Mouse (Mus musculus) embryo, embryonic 10.5 days (tissue): ENCODE results near the gene Osbpl6.

Source experiments
- DNase-seq: peaks from one replicate; pipeline ENCODE4 v3.0.0-alpha.2; 2015; ENCODE audit warnings: low spot score

Gene Osbpl6

DNA sequence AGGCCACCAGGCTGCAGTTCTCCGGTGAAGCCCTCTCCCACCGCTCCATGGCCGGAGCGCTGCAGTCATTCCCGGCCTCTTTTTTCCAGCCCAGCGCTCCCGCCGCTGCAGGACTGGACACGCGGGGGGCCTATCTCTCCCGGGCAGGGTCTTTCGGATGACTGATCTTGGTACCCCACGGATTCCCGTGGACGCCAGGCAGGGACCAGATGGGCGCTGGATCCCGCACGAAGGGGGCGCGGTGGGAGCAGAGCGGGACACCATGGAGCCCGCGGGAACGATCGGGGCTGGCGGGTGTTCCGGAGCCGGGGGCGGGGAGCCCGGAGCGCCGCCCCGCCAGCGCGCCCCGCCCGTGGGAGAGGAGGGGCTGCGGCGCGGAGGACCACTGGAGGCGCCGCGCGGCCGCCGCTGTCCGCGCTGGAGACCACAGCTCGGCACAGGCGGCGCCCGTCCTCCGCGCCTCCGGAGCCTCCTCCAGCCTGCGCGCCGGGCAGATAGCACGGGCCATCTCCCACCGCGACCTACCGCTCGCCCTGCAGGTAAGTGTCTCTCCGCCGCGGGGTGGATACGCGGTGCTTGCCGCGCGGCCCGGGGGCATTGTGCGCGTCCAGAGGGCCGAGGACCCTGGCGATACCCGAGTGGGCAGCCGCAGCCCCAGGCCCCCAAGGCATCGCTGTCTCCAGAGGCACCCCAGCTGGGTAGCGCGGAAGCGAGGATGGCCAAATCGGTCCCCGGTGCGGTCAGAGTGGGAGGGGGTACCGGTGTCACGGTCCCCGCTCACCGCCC, at the start of gene Osbpl6:
Osbpl6 (plus strand) TSS at position 358 of the 786 bp plus-strand sequence.
- DNase-seq, result peak; percentile 83

- DNase-seq, result no peak
Measured at GRCm38 (mm10) chr2:76360226-76360625, 46.1 kb upstream of the Osbpl6 start, which contains the start of gene Cyct. Cyct (minus strand) TSS chr2:76360450.

- DNase-seq, result peak; percentile 61
Measured at GRCm38 (mm10) chr2:76362111-76362510, 44.2 kb upstream of the Osbpl6 start.

GRCm38 (mm10) chr2:76365811-76366210, 40.5 kb upstream of the Osbpl6 start:
- DNase-seq, result no peak

DNA sequence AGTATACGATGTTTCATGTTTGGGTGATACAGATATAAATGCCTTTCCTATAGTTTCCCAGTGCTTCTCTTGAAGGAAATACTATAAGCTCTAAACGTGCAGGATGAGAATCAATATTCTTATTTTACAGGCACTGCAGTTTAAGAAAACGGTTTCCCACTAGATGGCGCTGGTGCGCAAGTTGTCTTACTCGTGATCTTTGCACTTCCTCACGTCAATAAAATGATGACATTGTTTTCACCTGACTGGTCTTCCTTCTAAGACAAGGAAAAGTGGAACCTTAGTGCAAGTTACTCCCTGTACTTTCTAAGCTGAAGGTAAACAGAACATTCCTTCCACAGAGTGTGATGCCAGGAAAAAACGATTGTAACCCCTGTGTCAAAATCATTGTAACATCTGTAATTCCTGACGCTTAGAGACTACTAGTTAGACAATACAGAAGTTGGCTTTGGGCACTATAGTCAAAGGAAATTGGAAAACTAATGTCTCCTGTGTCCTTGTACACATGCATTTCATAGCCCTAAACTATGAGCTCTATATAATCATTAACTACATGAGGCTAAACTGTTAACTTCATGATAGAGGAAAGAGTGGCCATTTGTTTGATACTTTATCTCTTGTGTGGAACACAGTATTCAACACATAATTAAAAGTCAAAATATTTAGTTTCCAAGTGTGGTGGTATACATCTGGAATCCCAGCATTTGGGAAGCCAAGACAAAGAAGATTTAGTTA, 39.0 kb upstream of the Osbpl6 start:
- DNase-seq, result peak; percentile 93

GRCm38 (mm10) chr2:76368861-76369660, 37.2 kb upstream of the Osbpl6 start:
- DNase-seq, result no peak

GRCm38 (mm10) chr2:76369821-76370655, 36.3 kb upstream of the Osbpl6 start, which contains the start of gene Rbm45:
Rbm45 (plus strand) TSS chr2:76369984.
- peak; percentile 92 for DNase-seq

GRCm38 (mm10) chr2:76370656-76370922, 35.7 kb upstream of the Osbpl6 start:
- no peak for DNase-seq

GRCm38 (mm10) chr2:76372244-76372643, 34.1 kb upstream of the Osbpl6 start:
- DNase-seq, result no peak

GRCm38 (mm10) chr2:76374544-76375206, 31.6 kb upstream of the Osbpl6 start:
- DNase-seq, result no peak

- no peak for DNase-seq
Measured at GRCm38 (mm10) chr2:76378646-76379045, 27.7 kb upstream of the Osbpl6 start.

DNA sequence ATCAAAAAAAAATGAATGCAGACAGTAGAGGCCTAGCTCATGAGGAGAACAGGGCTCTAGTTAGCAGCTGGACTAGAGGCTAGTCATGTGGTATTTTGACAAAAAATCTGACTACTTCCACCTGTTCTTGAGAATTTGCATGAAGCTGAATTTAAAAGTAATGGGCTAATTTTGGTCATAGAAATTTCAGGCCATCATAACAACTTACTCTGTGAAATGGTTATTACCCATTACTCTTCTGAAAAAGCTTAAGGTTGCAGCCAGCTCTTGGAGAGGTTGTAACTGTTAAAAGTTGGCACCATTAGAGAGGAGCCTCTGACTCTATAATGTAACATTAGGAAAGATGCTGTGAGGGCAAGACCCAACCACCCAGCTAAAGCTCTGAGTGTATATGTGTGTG, 19.8 kb upstream of the Osbpl6 start:
- DNase-seq, result no peak

DNA sequence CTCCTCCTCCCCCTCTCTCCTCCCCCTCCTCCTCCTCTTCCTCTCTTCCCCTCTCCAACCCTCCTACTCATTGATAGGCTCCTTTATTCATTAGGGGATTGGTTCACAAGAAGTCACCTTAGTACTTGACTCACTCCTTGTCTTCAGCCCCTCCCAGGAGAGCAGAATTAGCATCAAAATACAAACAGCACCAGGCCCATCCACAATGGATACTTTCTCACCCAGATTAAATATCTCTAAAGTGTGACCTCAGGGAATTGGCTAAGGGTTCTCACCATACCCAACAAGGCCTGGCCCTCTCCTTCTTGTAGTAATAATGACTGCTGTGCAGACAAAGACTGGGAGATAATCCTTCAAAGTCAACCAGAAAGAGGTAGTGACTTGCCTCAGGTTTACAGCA, 6.1 kb upstream of the Osbpl6 start:
- no peak for DNase-seq

DNA sequence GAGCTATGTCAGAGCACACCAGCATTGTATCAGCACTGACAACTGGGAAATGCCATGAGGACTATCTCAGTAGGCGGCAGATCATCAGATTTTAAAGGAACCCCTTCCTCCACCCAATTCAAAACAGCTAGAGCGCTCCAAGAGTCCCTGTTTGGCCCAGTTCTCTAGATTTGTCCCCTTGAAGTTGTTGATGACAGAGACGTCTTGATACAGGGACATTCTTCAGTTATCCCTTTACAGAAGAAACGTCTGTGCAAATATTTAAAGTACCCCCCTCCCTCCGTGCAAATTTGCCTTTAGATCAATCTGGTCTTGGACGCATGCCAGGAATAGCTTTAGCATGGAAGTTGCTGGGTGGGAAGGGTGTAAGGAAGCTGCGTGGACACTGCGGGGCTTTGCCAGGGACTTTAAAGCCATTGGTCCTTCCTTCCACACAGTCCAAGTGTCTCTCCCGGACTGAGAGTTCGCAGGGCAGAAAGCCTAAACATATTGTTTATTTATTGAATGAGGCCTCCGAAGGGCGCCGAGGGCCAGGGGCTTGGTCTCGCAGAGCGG, 635 bp upstream of the Osbpl6 start:
- DNase-seq, result peak; percentile 71

DNA sequence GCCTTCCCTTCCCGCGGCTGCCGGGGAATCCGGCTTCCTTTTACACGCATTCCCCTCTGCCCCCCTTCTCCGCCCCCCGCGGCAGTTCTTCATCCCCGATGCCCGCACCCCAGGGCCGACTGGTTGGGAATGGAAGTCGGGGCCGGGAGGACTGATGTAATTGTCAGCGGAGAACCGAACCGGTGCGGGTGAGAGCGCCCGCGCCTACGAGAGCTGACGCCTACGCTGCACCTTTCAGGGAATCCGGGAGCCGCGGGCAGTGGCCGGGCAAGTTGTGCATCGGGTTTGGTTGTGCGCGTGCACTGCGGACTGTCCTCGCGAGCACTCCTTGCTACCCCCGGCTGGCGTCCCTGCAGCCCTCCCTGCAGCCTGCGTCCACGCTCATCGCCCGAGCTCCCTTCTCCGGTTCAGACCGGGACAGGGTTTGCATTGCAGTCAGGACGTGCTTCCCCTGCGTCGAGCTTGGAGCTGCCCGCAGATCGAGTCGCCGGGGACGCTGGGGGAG, 681 bp downstream of the Osbpl6 start:
- peak; percentile 78 for DNase-seq

DNA sequence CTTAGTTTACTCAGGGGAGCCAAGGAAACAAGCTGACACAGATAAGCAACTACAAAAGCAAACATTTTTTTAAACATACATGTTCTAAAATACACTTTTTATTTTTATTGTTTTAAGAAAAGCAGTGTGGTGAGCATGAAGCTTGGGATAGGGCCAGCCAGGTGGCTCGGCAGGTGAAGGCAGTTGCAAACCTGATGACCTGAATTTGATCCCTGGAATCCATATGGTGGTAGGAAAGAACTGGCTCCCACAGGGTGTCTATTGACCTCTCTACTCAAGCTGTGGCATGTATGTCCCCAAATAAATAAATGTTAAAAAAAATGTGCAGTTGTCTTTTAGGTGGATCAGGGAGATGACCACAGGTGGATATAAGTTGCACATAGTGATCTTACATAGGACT, 3.2 kb downstream of the Osbpl6 start:
- DNase-seq, result no peak

DNA sequence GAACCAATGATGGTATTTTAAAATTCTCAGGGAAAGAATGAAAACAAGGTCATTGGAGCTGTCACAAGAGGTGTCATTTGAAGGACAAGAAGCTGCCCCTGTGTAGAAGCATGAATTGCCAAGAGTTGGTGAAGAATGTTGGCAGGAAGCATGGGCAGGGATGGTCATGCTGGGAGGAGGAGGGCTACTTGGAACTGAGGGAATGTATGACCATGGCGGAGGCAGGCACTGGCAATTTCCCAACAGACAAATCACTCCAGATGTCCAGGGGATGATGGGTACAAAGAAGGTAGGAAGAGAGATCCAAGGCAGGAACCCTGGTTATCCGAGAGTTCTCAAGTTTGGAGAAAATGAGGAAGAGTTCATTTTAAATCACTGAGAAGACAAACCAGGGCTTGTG, 3.7 kb downstream of the Osbpl6 start:
- no peak for DNase-seq

GRCm38 (mm10) chr2:76412924-76413323, 6.6 kb downstream of the Osbpl6 start:
- no peak for DNase-seq

GRCm38 (mm10) chr2:76417446-76418141, 11.3 kb downstream of the Osbpl6 start:
- no peak for DNase-seq

GRCm38 (mm10) chr2:76418142-76418518, 11.8 kb downstream of the Osbpl6 start:
- no peak for DNase-seq
